Mouse (Mus musculus): Measurements from ENCODE around the gene Cybc1.

Cybc1 gene

DNA sequence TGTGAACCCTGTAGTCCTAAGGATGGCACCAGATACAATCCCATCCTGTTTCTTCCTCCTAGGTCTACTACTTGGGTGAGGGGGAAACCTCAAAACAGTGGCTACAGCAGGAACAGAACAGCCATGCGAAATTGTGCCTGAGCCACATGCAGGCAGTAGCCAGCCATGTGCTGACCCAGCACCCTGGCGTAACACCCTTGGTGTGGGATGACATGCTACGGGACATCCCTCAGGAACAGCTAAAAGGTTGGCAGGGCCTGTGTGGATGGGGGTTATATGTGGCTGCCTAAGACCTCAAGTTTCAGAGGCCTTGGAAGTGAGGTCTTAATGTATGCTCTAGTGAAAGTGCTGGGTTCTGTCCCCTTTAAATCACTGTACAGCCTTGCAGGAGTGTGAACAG is 12.3 kb downstream of the Cybc1 start:
- no peak for DNase-seq (ENCODE audit: low read depth)

DNA sequence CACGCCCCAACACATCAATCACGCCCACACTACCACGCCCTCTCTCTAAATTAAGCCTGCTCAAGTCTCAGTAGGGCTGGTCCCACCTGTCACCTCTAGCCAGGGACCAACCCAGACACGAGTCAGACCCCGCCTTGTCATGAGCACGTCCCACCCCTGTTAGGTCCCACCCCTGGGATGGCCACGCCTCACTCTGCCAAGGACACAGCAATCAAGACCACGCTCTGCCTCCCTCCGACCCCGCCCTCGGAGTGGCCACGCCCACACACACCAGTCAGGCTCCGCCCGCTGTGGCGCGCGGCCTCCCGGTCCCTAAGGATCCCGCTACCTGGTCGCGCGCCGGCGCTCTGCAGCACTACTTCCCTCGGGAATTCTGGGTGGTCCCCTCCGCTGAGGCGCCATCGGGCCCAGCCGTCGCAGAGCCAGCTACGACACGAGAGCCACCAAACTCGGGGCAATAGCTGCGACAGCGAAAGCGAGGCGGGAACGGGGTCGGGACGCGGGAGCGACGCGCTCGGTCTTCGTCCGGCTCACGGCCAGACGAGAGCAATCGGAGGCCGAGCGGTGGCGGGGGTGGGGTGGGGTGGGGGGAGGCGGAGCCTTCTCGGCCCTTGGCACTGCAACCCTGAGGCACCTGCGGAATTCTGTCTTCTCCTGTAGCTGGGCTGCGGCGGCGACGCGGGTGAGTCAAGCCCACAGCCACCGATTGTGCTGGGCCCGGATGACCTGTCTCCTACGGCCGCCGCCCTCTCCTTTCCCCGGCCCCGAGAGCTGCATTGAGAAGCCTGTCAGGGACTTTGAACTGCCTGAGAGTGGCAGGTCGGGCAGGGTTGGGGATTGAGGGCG is 24.7 kb downstream of the Cybc1 start, which contains the start of the genes Hexdc and Ogfod3:
Gene Hexdc, plus strand, starts transcription at position 273 of the 846 bp plus-strand sequence.
Gene Ogfod3, minus strand, starts transcription at position 551 of the 846 bp plus-strand sequence.
- peak; percentile 96 for DNase-seq (ENCODE audit: low read depth)

DNA sequence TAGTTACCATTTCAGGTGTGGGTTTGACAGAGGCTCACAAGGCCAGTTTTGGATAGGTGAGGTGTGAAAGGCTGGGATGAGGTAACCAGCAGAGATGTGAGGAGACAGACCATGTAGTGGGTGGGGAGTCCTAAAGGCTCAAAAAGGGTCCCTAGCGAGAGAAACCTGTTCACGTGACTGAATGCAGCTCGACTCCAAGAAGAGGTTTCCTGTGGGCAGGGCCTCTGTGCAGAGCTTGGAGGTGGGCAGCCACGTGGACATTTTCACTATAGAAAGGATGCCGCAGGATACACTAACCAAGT is 25.3 kb downstream of the Cybc1 start:
- no peak for DNase-seq (ENCODE audit: low read depth)

DNA sequence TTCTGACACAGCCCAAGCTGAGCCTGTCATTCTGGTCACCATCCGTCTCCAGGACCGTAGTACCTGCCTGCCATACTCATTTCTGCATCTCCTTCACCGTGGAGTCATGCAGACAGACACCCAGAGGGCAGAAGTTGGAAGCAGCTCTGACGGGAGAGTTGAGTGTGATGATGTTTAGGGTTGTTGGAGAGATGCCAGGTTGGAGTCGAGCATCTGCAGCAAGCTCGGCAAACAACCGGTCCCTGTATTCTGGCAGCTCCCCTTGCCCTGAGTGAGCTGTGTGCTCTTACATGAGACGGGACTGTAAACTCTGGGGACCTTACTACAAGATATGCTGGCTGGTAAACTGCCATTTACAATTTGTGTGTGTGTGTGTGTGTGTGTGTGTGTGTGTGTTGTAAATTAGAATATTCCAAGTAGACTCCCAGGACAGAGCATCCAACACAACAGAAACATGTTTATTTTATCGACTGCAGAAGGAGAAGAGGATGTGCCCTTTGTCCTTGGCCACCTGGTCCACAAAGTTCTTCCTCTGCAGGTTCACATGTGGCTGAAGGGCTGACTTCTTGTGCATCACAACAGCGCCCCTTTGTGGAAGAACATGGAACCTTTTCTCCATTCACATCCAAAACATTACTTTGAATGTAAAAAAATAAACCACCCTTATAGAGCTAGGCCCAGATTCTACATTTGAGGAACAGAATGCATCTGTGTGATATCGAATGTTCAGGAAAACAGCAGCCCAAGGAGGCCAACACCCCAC is 27.5 kb downstream of the Cybc1 start:
- DNase-seq (ENCODE audit: low read depth): peak; percentile 22

DNA sequence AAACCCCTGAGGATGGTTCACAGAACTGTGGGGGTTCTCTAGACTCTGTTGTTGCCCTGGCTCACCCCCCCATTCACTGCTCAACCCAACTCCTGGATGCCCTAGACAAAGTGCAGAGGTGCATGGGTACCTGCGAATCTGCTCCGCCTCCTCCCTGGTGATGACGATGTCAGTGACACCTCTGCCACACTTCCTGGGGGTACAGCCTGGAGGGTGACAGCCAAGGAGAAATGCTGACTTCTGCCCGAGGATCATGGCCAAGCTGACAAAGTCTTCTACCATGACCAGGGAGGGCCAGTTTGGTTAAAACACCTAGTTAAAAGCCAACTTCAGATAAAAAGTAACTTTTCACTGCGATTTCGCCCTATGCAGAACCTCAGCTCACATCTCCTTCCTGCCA is 28.3 kb downstream of the Cybc1 start:
- no peak for DNase-seq (ENCODE audit: low read depth)

DNA sequence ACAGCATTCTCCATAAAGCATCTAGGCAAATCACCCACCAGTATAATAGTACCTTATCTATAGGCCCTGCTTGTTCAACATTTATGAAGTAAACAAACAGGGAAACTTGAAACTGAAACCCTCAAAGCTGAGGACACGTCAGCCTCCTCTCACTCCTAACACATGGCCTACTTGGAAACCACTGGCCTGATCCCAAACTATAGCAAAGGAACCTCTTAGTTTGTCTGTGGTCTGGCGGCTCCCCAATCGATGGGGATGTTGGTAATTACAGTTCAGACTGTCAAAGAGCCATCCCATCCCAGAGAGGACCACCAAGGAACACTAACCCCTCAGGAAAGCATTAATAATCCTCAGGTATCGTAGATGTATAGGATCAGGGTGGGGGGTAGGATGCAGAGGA is 29.3 kb downstream of the Cybc1 start:
- DNase-seq (ENCODE audit: low read depth): no peak

DNA sequence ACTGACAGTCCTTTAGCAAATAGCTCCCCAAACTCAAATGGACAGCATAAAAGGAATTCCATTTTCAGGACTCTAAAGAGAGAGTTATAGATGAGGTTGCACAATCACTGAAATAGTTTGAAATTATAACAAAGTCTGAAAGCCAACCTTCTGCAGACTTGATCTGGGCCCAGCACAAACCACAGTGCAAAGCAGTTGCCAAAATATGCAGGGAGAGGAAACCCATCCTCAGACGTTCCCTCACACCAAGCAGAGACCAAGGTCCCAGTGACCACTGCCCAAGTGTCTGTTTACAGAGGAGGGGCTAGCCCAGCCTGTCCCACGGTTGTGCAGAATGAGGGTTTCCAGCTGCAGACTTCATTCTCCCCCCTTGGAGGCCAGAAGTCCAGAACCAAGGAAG is 30.5 kb downstream of the Cybc1 start:
- no peak for DNase-seq (ENCODE audit: low read depth)

DNA sequence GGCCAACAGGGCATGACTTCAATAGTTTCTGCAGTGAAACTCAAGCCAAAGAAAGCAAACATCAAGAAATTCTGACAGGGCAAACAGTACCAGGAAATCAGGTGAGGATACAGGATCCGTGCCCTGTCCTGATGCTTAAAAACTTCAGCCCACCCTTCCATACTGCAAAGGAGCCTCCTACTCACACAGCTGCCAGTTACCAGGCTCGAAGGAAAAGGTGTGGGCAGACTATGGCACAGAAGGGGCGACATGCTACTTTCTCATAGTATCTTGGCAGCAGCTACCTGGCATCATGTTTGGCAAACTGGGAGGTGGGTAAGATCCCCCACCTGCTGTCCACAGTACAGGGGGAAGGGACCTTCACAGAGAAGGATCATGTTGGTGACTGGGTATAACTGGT is 35.7 kb downstream of the Cybc1 start:
- DNase-seq (ENCODE audit: low read depth): no peak

DNA sequence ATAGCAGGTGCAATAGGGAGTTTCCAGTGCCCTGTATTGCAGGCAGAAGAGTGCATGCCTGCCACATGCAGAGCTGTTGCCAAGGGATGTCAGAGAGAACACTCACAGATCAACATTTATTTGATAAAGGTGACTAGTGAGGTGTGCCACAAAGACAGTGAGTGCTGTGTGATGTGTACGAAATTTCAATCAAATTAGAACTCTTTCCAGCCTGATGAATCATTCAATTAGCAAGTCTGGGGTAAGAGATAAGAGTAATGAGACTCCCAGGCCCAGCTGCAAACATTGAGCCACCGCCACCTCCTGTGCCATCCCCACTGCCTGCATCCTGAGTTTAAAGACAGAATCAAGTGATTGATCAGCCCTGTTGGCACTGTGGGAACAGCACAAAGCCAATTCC is 36.4 kb downstream of the Cybc1 start:
- no peak for DNase-seq (ENCODE audit: low read depth)

DNA sequence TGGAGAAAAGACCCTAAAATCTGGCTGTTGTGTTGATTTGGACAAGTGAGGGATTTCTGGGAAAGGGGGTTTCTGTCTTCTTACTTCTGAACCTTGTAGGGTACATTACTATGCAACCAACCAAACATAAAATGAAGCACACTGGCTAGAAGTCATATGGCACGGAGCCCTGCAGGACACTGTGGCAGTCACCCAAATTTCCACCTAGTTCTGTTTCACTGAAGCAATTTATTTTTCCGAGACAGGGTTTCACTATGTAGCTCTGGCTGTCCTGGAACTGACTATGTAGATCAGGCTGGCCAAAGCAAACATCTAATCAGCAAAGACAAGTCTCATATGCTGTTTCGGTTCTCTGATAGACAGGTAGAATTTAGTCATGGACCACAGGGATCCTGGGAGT is 39.4 kb downstream of the Cybc1 start:
- no peak for DNase-seq (ENCODE audit: low read depth)

DNA sequence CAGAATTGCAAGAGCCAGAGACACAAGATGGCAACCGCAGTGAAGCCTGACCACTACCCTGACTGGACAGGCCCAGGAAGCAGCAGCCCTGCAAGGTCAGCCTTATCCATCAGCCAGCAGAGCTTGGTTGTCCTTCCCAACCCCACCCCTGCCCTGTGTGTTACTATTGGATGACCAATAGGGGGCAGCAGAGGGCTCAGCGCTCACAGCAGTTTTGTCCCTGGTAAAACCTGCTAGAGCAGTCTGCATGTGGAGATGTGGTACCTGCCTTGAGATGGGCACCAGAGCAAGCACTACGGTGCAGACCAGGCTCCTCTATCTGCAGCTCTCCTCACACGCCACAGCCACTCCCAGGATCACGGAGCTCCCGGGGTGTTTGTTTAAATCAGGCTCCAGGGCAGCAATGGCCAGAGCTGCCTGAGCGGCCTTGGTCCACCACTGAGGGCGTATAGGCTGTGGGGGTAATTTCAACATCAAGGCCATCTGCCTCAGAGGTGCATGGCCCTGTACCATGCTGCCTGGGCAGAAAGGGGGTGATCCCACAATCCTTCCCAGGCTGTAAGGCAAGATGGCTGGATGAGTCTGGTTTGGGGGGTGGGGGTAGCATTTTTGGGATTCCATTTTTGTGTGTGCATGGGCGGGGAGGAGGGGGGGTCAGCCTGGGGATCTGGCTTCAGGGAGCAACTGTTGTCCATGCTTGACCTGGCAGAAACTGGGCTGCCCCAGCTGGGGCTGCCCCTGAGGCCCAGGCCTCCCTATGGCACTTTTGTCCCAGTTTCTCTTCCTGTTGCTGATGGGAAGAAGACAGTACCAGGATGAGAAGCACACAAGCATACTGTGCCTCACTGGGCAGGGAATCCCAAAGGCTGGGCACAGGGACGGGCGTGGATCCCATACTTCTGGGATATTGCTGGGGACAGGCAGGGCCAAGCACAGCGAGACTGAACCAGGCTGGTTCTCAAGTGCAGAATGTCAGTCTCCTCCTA is 52.5 kb downstream of the Cybc1 start:
- peak; percentile 34 for DNase-seq (ENCODE audit: low read depth)

DNA sequence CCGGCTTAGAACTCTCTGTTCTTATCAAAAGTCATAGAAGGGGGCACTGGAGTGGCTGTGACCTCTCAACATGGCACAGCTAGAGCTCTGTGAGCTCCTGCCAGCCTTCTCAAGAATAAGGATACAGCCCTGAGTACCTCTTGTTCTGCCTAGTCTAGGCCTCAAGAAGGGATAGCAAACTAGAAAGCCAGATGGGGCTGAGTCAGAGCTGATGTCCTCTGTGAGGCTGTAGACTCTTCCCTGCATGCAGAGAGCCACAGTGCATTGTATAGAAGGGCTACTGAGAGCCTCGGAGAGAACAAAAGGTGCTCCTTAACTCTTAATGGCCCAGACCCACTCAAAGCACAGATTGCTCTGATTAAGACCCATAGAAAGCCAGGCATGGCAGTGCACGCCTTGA is 54.9 kb downstream of the Cybc1 start:
- DNase-seq (ENCODE audit: low read depth): no peak

DNA sequence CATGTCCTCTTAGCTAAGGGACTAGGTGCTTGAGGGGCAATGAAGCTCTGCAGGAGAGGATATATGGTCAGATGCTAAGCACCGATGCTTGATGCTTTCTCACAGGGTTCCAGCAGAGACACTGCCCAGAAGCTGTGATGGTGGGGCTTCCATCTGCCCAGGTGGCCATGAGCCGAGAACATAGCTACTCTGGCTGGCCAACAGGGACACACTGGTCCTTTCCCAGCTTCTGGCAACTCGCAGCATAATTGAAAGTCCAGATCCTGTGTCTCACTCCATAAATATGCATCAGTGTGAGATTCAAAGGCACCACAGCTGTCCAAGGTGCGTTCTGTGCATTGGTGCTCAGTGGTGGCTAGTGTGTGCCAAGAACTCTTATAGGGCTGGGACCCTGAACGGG is 55.9 kb downstream of the Cybc1 start:
- DNase-seq (ENCODE audit: low read depth): no peak
